Mouse (Mus musculus) embryonic facial prominence, embryonic 13.5 days (tissue): ENCODE data around the gene Nrm. TPM values are rescaled to one million over a fixed set of nuclear protein-coding genes. Genes with fewer than 3 reads are reported as not detected.
"Not testable (repeated sequence)": the region's sequence is repeated elsewhere in the genome, so short reads cannot be mapped to it uniquely, and the experiment has no call there.

Experiments used
- ATAC-seq: fragments of 200-750 bp; cut with Nextera tagmentation; 2 replicates; pipeline ENCODE4 v1.8.0; 2017; ENCODE audit warnings: low read depth; ENCODE audit not compliant: insufficient number of reproducible peaks, insufficient read depth, low FRiP score, low TSS enrichment
- H3K27ac ChIP-seq: fragments of 300-500 bp; sonication (generic); 2 replicates; pipeline ENCODE4 v1.5.1; 2015; ENCODE audit warnings: moderate library complexity, mild to moderate bottlenecking, inconsistent platforms
- H3K27me3 ChIP-seq: fragments of 300-500 bp; sonication (generic); 2 replicates; pipeline ENCODE4 v1.6.1; 2015; ENCODE audit warnings: mild to moderate bottlenecking, inconsistent platforms
- H3K36me3 ChIP-seq: fragments of 300-500 bp; sonication (generic); 2 replicates; pipeline ENCODE4 v1.6.1; 2015; ENCODE audit warnings: mild to moderate bottlenecking, inconsistent platforms
- H3K4me1 ChIP-seq: fragments of 300-500 bp; sonication (generic); 2 replicates; pipeline ENCODE4 v1.6.1; 2015; ENCODE audit warnings: inconsistent platforms
- H3K4me2 ChIP-seq: fragments of 300-500 bp; sonication (generic); 2 replicates; pipeline ENCODE4 v1.6.1; 2015; ENCODE audit warnings: moderate library complexity, mild to moderate bottlenecking, inconsistent platforms
- H3K4me3 ChIP-seq: fragments of 300-500 bp; sonication (generic); 2 replicates; pipeline ENCODE4 v1.5.1; 2015; ENCODE audit warnings: mild to moderate bottlenecking, inconsistent platforms
- H3K9ac ChIP-seq: fragments of 300-500 bp; sonication (generic); 2 replicates; pipeline ENCODE4 v1.6.1; 2015; ENCODE audit warnings: mild to moderate bottlenecking, inconsistent platforms
- H3K9me3 ChIP-seq: fragments of 300-500 bp; sonication (generic); 2 replicates; pipeline ENCODE4 v1.6.1; 2016; ENCODE audit warnings: inconsistent platforms
- WGBS: fragments of 180-500 bp; shearing (Covaris S2); methylation state at CpG from one replicate; pipeline ENCODE4 v1.1.7; 2015; ENCODE audit warnings: mixed read lengths; 5-methylcytosine and 5-hydroxymethylcytosine counted together
- polyA plus RNA-seq: library from polyadenylated mRNA; unstranded; fragments of >200 nt; fragmentation: Nextera tagmentation; extraction: Ambion mirVana; gene quantifications from 2 replicates; pipeline ENCODE4 v1.2.1, GENCODE M21; 2015

Nrm gene
- polyA plus RNA-seq, 1 experiment from 2014 or later = 53.5 TPM

GRCm38 (mm10) chr17:35835424-35836140 is 25.5 kb upstream of the Nrm start:
- H3K9me3 ChIP-seq = no peaks in the 10 kb centered on the region
- H3K9ac ChIP-seq = peak overlapping the region; percentile 99
- peaks cover 34% of the 10 kb centered on the region for H3K4me1 ChIP-seq
- H3K27me3 ChIP-seq = no peaks in the 10 kb centered on the region
- H3K4me3 ChIP-seq = peak overlapping the region; percentile 86
- ATAC-seq = no peak
- H3K4me2 ChIP-seq = peak overlapping the region; percentile 90
- WGBS = 74% methylated on average over 26 of the region's 26 CpGs
- H3K27ac ChIP-seq = peak overlapping the region; percentile 45; the same call in 1 of the 2 replicates
- peaks cover 61% of the 10 kb centered on the region for H3K36me3 ChIP-seq

- Histone ChIP-seq H3K9me3 (no peaks in the 10 kb centered on the region), H3K27ac (peak overlapping the region; percentile 98), H3K4me1 (peaks cover 34% of the 10 kb centered on the region), H3K27me3 (no peaks in the 10 kb centered on the region), H3K4me2 (peak overlapping the region; percentile 90), H3K36me3 (peaks cover 54% of the 10 kb centered on the region), H3K4me3 (peak overlapping the region; percentile 86), H3K9ac (peak overlapping the region; percentile 99)
- WGBS = 6% methylated on average over 24 of the region's 24 CpGs
- ATAC-seq = no peak
Observed at GRCm38 (mm10) chr17:35836178-35836965, 24.7 kb upstream of the Nrm start.

- peak overlapping the region; percentile 86 for H3K4me3 ChIP-seq
- peak overlapping the region; percentile 98 for H3K27ac ChIP-seq
- peak overlapping the region; percentile 90 for H3K4me2 ChIP-seq
- peaks cover 49% of the 10 kb centered on the region for H3K36me3 ChIP-seq
- no peaks in the 10 kb centered on the region for H3K27me3 ChIP-seq
- H3K9me3 ChIP-seq = no peaks in the 10 kb centered on the region
- peak overlapping the region; percentile 99 for H3K9ac ChIP-seq
- WGBS = under 1% methylated on average over 21 of the region's 25 CpGs
- ATAC-seq = peak; percentile 13; the same call in 1 of the 2 replicates
- peaks cover 36% of the 10 kb centered on the region for H3K4me1 ChIP-seq
Observed at GRCm38 (mm10) chr17:35836991-35837422, 24.1 kb upstream of the Nrm start.

- peaks cover 39% of the 10 kb centered on the region for H3K4me1 ChIP-seq
- ATAC-seq = no peak
- WGBS = under 1% methylated on average over 18 of the region's 18 CpGs
- peaks cover 44% of the 10 kb centered on the region for H3K36me3 ChIP-seq
- H3K4me3 ChIP-seq = peak overlapping the region; percentile 86
- H3K9ac ChIP-seq = peak overlapping the region; percentile 99
- no peaks in the 10 kb centered on the region for H3K9me3 ChIP-seq
- peak overlapping the region; percentile 98 for H3K27ac ChIP-seq
- H3K27me3 ChIP-seq = no peaks in the 10 kb centered on the region
- H3K4me2 ChIP-seq = peak overlapping the region; percentile 90
Observed at GRCm38 (mm10) chr17:35837487-35837886, 23.6 kb upstream of the Nrm start.

GRCm38 (mm10) chr17:35838122-35838544 is 23.0 kb upstream of the Nrm start, which contains the start of gene Tubb5:
Gene Tubb5 (minus strand): TSS chr17:35838306.
- H3K4me1 ChIP-seq = peaks cover 44% of the 10 kb centered on the region
- under 1% methylated on average over 29 of the region's 29 CpGs for WGBS
- H3K36me3 ChIP-seq = peaks cover 38% of the 10 kb centered on the region
- no peaks in the 10 kb centered on the region for H3K9me3 ChIP-seq
- peak within 1 kb of the TSS; percentile 99 for H3K9ac ChIP-seq
- H3K4me2 ChIP-seq = peak within 1 kb of the TSS; percentile 90
- peak within 1 kb of the TSS; percentile 86 for H3K4me3 ChIP-seq
- no peaks in the 10 kb centered on the region for H3K27me3 ChIP-seq
- H3K27ac ChIP-seq = peak within 1 kb of the TSS; percentile 98
- peak; percentile 83 for ATAC-seq

- Histone ChIP-seq H3K4me3 (peak overlapping the region; percentile 86), H3K4me1 (peaks cover 44% of the 10 kb centered on the region), H3K27ac (peak overlapping the region; percentile 98), H3K27me3 (no peaks in the 10 kb centered on the region), H3K9me3 (no peaks in the 10 kb centered on the region), H3K4me2 (peak overlapping the region; percentile 64), H3K36me3 (peaks cover 34% of the 10 kb centered on the region), H3K9ac (peak overlapping the region; percentile 99)
- WGBS = 0% methylated on average over 5 of the region's 5 CpGs
- ATAC-seq = no peak
Observed at GRCm38 (mm10) chr17:35838570-35838969, 22.5 kb upstream of the Nrm start.

GRCm38 (mm10) chr17:35839002-35839401 is 22.1 kb upstream of the Nrm start:
- WGBS = 42% methylated on average over 3 of the region's 3 CpGs
- Histone ChIP-seq H3K4me1 (peaks cover 41% of the 10 kb centered on the region), H3K4me3 (peak overlapping the region; percentile 86), H3K9ac (peak overlapping the region; percentile 99), H3K4me2 (peak overlapping the region; percentile 64), H3K27ac (peak overlapping the region; percentile 98), H3K36me3 (peaks cover 29% of the 10 kb centered on the region)
- ATAC-seq, H3K9me3 ChIP-seq, H3K27me3 ChIP-seq: not testable (repeated sequence)

- WGBS = 56% methylated on average over 14 of the region's 14 CpGs
- H3K9ac ChIP-seq = peak overlapping the region; percentile 64
- H3K36me3 ChIP-seq = peaks cover 27% of the 10 kb centered on the region
- peaks cover 26% of the 10 kb centered on the region for H3K4me1 ChIP-seq
- H3K9me3 ChIP-seq = no peaks in the 10 kb centered on the region
- peak overlapping the region; percentile 65 for H3K27ac ChIP-seq
- peak overlapping the region; percentile 59 for H3K4me3 ChIP-seq
- peak overlapping the region; percentile 72 for H3K4me2 ChIP-seq
- ATAC-seq = no peak
- H3K27me3 ChIP-seq = no peaks in the 10 kb centered on the region
Observed at GRCm38 (mm10) chr17:35840561-35840960, 20.6 kb upstream of the Nrm start.

GRCm38 (mm10) chr17:35841076-35841950 is 19.8 kb upstream of the Nrm start, which contains the start of gene Mdc1:
Gene Mdc1 (plus strand): TSS chr17:35841515.
- Histone ChIP-seq H3K4me2 (peak within 1 kb of the TSS; percentile 72), H3K9me3 (no peaks in the 10 kb centered on the region), H3K27me3 (no peaks in the 10 kb centered on the region), H3K4me1 (peaks cover 19% of the 10 kb centered on the region), H3K36me3 (peaks cover 27% of the 10 kb centered on the region), H3K27ac (peak within 1 kb of the TSS; percentile 87), H3K9ac (peak within 1 kb of the TSS; percentile 77), H3K4me3 (peak within 1 kb of the TSS; percentile 59)
- ATAC-seq = peak; percentile 87
- under 1% methylated on average over 59 of the region's 59 CpGs for WGBS

GRCm38 (mm10) chr17:35842006-35842405 is 19.1 kb upstream of the Nrm start:
- peaks cover 17% of the 10 kb centered on the region for H3K4me1 ChIP-seq
- H3K27me3 ChIP-seq = no peaks in the 10 kb centered on the region
- peaks cover 27% of the 10 kb centered on the region for H3K36me3 ChIP-seq
- ATAC-seq = no peak
- 18% methylated on average over 11 of the region's 11 CpGs for WGBS
- H3K9me3 ChIP-seq = no peaks in the 10 kb centered on the region
- peak overlapping the region; percentile 59 for H3K4me3 ChIP-seq
- H3K9ac ChIP-seq = peak overlapping the region; percentile 77
- peak overlapping the region; percentile 87 for H3K27ac ChIP-seq
- peak overlapping the region; percentile 72 for H3K4me2 ChIP-seq

GRCm38 (mm10) chr17:35843514-35843913 is 17.6 kb upstream of the Nrm start:
- Histone ChIP-seq H3K36me3 (peaks cover 43% of the 10 kb centered on the region), H3K9me3 (no peaks in the 10 kb centered on the region), H3K4me2 (no peak overlapping the region), H3K4me1 (peaks cover 17% of the 10 kb centered on the region), H3K27ac (no peak overlapping the region), H3K27me3 (no peaks in the 10 kb centered on the region), H3K4me3 (no peak overlapping the region), H3K9ac (no peak overlapping the region)
- WGBS = 93% methylated on average over 3 of the region's 3 CpGs
- ATAC-seq = no peak
